Mouse (Mus musculus): ENCODE measurements at regions not wholly inside any gene's neighbourhood (a gene's known extent, or its start where the extent isn't known, plus 50 kb on each side); places are given as distances from the start of the nearest gene placed in this dataset.

- DNase-seq (ENCODE audit: low read depth, low spot score) = no peak
Observed at GRCm38 (mm10) chr17:48592457-48592856, 137.8 kb downstream of the Unc5cl start.

- DNase-seq (ENCODE audit: low read depth, low spot score) = no peak
Observed at GRCm38 (mm10) chr17:48595418-48595963, 140.8 kb downstream of the Unc5cl start.

GRCm38 (mm10) chr17:48596406-48596805 lies 141.7 kb downstream of the Unc5cl start:
- no peak for DNase-seq (ENCODE audit: low read depth, low spot score)

DNA sequence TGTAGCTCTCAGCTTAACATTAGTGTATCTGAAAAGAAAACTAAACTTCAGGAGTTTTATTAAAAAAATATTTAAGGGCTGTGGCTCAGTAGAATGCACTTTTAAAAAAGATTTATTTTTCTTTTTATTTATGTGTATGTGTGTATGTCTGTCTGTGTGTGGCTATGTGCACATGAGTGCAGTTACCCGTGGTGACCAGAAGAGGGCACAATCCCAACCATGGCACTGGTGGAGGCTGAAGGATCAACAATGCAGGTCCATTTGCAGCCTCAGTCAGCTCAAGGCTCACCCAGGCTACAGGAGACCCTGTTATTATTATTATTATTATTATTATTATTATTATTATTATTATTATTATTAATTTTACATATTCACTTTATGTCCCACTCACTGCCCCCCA lies 142.6 kb downstream of the Unc5cl start:
- DNase-seq (ENCODE audit: low read depth, low spot score) = no peak

DNA sequence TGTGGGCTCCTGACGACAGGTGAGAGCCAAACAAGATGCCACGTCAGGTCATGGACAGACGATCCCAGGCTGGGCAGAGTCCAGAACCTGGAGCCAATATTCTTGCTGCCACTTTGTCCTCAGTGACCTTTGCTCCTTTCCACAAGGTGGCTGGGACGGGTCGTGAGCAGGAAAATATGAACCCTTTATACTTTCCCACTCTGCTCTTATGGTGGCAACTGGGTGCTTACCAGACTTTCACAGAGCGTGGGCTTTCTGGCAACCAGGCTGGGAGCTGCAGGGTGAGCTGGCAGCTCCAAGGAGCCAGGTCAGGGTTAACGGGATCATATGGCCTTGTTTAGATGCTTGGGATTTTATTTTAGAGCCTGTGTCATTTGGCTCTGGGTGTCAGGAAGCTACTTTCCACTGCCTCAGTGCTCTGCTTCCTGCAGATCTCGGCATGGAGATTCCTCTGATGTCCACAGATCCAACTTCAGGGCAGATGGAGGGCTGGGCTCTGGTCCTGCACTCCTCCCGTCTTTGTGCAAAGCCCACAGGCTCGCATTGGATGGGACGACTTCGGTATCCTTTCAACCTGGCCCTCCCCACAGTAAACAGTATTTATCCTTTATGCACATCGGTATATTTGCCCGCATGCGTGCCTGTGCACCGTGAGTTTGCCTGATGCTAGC lies 143.9 kb downstream of the Unc5cl start:
- DNase-seq (ENCODE audit: low read depth, low spot score) = no peak

- DNase-seq (ENCODE audit: low read depth, low spot score) = no peak
Observed at GRCm38 (mm10) chr17:48600176-48600575, 145.5 kb downstream of the Unc5cl start.

DNA sequence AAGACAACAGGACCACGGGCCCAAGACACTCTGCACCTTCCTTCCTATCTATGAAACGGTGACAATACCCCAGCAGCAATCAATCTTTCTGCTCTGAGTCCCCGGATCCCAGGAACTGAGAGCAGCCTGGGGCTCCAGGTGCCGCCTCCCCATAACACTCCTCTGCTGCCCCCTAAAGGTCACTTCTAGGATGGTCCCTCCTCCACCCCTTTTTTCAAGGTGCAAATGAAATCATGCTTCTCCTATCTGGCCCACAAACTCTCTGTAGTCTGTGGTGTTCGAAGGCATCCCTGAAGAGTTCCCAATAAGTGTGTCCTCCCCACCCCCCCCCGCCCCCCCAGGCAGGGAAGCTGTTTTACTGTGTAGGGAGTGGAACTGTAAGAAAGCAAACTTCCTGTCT lies 147.9 kb downstream of the Unc5cl start:
- no peak for DNase-seq (ENCODE audit: low read depth, low spot score)

DNA sequence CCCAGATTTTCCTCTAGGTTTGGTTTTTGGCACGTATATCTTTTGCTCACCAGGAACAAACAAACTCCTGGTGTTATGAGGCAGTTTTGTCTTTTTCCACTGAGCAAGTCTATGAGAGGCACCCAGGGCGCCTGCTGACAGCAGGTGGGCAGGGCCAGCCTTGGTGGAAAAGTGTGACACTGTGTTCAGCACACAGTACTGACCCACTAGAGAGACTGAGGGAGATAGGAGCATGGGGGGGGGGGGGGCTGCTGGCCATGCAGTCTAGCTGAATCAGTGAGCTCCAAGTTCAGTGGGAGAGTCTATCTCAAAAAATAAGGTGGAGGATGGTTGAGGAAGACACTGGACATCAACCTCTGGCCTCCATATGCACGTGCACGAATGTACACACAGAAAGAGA lies 152.1 kb downstream of the Unc5cl start:
- DNase-seq (ENCODE audit: low read depth, low spot score) = no peak

GRCm38 (mm10) chr17:48608315-48608714 lies 153.6 kb downstream of the Unc5cl start:
- DNase-seq (ENCODE audit: low read depth, low spot score) = no peak

GRCm38 (mm10) chr17:48610107-48610506 lies 155.4 kb downstream of the Unc5cl start:
- no peak for DNase-seq (ENCODE audit: low read depth, low spot score)

DNA sequence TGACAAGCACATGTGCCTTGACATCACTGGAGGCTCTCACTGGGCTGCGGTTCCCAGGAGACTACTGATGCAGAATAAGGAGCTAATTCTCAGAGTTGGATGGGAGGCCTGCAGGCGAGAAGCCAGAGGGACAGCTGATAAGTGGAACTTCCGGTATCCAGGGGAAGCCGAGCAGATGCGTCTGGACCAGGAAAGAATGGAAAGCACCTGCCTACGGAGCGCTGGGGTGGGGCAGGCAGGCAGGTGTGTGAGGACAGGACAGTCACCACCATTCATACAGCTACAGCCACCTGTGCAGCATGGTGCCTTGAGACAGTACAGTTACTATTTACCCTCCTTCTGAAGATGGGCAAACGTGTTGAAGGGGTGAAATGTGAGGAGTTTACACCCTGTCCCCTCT lies 156.1 kb downstream of the Unc5cl start:
- DNase-seq (ENCODE audit: low read depth, low spot score) = no peak

DNA sequence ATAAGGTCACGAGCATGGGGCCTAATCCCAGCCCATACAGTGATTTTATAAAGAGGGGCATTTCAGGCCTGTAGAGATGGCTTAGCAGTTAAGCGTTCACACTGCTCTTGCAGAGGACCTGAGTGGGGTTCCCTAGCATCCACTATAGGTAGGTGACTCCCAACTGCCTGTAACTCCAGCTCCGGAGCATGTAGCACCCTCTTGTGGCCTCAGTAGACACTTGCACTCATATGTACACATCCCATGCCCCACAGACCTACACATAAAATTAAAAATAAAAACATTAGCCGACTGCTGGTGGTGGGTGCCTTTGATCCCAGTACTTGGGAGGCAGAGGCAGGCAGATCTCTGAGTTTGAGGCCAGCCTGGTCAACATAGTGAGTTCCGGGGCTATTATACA lies 158.8 kb downstream of the Unc5cl start:
- no peak for DNase-seq (ENCODE audit: low read depth, low spot score)

DNA sequence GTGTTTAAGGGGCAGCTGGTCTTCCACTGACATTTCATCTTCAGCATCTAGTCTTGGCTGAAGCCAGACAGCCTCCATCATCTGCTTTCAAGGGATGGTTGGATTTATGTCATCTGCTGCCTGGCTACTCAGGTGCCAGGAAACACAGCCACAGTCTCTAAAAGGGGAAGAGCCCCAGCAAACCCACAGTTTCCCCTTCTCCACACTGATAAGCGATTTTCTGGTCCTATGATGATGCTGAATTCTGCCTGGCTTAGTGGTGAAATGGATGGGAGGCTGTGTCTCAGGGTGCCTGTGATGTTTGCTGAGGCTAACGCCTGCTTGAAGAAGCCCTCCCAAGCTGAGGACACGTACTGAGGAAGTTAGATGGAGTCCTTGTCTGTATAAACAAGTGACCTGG lies 160.5 kb downstream of the Unc5cl start:
- DNase-seq (ENCODE audit: low read depth, low spot score) = no peak

DNA sequence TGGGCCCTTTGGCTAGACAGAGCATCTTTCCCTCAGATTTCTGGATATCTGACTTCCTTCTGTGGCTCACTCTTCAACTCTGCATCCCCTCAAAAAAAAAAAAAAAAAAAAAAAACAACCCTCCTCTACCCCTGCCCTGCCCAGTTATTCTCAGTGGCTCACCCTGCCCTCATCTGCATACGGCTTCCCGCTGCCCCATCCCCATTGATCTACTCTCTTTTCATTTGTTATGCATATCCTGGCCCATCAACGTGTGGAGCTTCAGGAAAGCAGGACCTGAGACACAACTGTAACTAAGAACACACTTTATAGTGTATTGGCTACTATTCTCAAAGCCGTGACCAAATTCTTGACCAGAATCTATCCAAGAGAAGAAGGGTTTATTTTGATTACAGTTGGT lies 161.5 kb downstream of the Unc5cl start:
- DNase-seq (ENCODE audit: low read depth, low spot score) = no peak

GRCm38 (mm10) chr17:48620896-48621295 lies 166.2 kb downstream of the Unc5cl start:
- DNase-seq (ENCODE audit: low read depth, low spot score) = no peak

- DNase-seq (ENCODE audit: low read depth, low spot score) = no peak
Observed at GRCm38 (mm10) chr17:48621676-48622075, 167.0 kb downstream of the Unc5cl start.

- DNase-seq (ENCODE audit: low read depth, low spot score) = no peak
Observed at GRCm38 (mm10) chr17:48624937-48625336, 170.2 kb downstream of the Unc5cl start.

DNA sequence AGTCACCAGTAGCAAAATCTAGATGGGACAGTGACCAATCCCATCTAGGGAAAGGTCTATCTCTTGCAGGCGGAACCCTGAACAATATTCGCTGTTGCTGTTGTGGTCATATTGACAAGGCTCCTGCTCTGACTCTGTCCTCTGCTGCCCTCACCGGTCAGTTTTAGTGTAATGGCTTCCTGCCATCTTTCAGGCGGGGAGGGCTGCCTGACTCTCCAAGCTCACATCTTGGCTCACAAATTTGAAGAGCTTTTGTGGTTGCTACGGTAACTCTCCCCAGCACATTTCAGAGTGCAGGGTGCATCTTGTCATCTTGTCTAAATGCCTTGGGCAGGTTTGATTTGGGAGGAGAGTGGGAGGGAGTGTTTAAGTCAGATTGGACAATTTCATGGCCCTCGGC lies 171.3 kb downstream of the Unc5cl start:
- DNase-seq (ENCODE audit: low read depth, low spot score) = peak; percentile 26

DNA sequence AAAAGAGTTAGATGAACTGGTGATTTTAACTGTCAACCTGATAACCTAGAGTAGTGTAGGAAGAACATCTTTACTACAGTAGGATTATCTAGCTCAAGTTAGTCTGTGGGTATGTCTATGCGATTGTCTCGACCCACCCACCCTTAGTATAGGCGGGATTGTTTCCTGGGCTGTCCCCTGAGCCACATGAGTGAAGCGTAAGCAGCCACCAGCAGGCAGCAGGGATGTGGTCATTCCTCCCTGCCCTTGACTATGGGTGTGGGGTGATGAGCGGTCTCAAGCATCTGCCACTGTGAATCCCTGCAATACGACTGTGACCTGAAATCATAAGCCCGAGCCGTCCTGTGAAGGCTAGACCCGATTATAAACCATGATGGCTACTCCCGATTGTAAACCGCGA lies 184.9 kb downstream of the Unc5cl start:
- no peak for DNase-seq (ENCODE audit: low read depth, low spot score)

- DNase-seq (ENCODE audit: low read depth, low spot score) = no peak
Observed at GRCm38 (mm10) chr17:48643533-48644019, 188.9 kb downstream of the Unc5cl start.

DNA sequence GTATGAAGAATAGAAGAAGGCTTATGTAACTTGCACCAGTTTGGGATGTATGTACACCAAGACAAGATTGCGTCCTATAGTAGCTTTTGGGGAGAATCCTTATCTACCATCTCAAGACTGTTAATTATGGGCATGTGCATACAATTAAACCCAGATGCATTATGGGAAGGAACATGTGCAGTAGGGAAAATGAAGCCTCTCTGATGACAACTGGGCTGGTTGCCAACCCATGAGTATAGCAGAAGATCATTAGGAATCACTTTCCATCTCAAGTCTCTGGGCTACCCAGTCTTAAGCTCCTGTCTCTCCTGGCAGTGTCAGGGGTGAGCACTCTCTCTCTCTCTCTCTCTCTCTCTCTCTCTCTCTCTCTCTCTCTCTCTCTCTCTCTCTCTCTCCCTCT lies 190.4 kb downstream of the Unc5cl start:
- no peak for DNase-seq (ENCODE audit: low read depth, low spot score)

GRCm38 (mm10) chr17:48646626-48647195 lies 192.0 kb downstream of the Unc5cl start:
- DNase-seq (ENCODE audit: low read depth, low spot score) = no peak

DNA sequence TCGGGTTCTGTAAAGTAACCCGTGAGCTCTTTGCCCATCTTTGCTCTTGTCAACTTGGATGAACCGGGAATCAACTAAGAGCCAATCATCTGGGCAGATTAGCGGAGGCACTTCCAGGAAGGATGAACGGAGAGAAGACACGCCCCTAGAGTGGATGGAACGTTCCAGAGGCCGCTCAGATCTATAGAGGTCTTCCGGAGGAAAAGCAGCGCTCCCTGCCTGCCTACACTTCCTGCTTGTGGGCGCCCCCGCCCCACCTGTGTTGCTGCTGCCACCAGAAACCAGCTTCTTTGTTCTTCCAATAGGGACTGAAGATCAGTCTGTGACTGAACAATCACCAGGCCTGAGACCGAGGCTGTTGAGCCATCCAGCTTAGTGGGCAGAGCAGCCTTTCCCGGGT lies 192.7 kb downstream of the Unc5cl start:
- no peak for DNase-seq (ENCODE audit: low read depth, low spot score)

Measured in brain, embryonic 18.5 days (tissue).